Mouse (Mus musculus) small intestine, adult 2 months (tissue): ENCODE results near the gene Rtn4ip1.

Source experiments
- CTCF ChIP-seq: fragments of 200-500 bp; IDR thresholded peaks from 2 replicates; pipeline ENCODE4 v1.5.1; 2012; ENCODE audit warnings: low read depth, mild to moderate bottlenecking, control low read depth, inconsistent platforms, low read length, moderate library complexity, mixed read lengths; ENCODE audit not compliant: insufficient replicate concordance, insufficient read length; ENCODE audit errors: extremely low read depth
- POLR2A ChIP-seq: fragments of 200-500 bp; IDR thresholded peaks from 2 replicates; pipeline ENCODE4 v1.6.1; 2012; ENCODE audit warnings: low read depth, mild to moderate bottlenecking, control low read depth, inconsistent platforms, low read length, moderate library complexity

DNA sequence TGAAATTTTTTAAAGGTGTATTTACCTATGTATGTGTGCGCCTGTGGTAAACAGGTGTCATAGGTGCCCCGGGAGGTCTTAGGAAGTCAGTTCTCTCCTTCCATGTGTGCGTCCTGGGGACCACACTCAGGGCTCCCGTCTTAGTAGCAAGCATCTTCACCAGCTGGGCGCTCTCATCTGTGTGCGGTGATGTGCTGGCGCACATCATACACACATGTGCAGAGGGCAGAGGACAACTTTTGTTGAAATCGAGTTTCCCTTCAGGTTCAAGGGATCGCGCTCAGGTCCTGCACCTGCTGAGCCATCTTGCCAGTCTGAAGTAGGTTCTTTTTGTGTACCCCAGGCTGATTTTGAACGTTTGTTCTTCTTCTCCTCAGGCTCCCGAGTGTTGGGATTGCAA is 14.6 kb downstream of the Rtn4ip1 start:
- TF ChIP-seq CTCF (no peak), POLR2A (no peak)
